Mouse (Mus musculus): ENCODE results near the gene Pigk.

- TF ChIP-seq CTCF (IDR thresholded peaks at IDR 0.05; ENCODE audit: low read depth, low read length) (no peak), GATA2 (IDR thresholded peaks at IDR 0.05; ENCODE audit: borderline replicate concordance, low read depth, low read length) (no peak), GATA1 (IDR thresholded peaks at IDR 0.05; ENCODE audit: borderline replicate concordance, low read length) (no peak), TAL1 (conservative IDR thresholded peaks at IDR 0.05; ENCODE audit: low read depth, low read length) (peak; percentile 66)
Measured at GRCm38 (mm10) chr3:152979481-152980092, 265.7 kb downstream of the Pigk start.

All from G1E (cell line).